Mouse (Mus musculus): ENCODE measurements around the gene Clec18a.

DNA sequence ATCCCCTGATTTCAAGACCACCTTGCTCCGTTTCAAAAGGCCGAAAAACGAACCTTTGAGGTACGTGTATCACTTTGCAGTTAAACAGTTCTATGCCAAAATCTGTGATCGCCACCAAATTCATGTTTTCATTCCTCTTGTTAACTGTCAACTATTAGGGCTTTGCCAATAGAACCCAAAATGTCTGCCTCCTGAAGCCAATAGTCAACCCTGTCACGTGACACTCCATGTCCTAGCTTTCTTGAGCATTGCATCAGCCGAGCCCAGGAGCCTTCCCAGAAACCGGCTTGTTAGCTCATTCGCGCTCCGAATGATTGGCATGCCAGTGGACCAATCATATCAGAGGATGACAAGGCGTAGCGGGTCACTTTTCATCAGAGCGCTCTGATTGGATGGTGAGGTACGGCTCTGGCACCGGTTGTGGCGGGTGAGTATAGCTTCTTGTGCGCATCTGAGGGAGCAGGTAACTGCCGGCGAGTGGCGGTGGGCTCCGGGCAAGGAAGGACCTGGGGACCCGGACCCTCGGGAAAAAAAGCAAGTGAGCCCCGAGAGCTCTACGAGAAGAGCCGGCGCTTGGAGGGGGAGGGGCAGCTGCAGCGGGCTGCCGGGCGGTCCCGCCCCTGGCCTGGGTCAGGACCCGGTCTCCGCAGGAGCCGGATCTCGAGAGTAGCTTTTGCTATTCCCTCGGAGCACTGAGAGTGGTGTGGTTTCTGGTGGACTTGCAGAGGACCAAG, 58.6 kb downstream of the Clec18a start:
- TF ChIP-seq CTCF (IDR thresholded peaks at IDR 0.05; ENCODE audit: low read depth, low read length) (no peak), POLR2A (IDR thresholded peaks at IDR 0.05; ENCODE audit: borderline replicate concordance, low read depth, low read length) (no peak)

Data from bone marrow macrophage, adult 2 months (primary cell).